Mouse (Mus musculus) cerebellum, adult 18-20 months (tissue): ENCODE measurements around the gene Rhot2.

Experiments
- DNase-seq, 2 experiments: peaks; one replicate each; pipeline ENCODE4 v3.0.0; 2021

Rhot2 gene

DNA sequence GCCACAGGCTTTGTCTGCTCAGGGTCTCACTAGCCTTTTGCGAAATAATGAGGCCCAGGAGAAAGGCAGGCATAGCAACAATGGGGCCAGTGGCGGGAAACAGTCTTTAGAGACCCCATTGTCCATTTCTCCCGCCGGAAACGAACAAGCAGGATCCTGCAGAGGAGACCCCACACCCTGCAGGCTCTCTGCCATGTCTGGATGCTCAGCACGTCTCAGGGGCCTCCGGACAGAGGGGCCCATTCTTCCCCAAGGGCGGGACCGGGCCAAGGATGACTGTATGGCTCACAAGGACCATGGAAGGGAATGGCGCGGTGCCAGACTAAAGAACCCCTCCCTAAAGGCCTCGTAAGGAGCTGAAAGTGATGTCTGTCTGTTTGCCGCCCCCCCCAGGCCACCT is 50.5 kb downstream of the Rhot2 start:
- DNase-seq: peak; percentile 22 to 27

DNA sequence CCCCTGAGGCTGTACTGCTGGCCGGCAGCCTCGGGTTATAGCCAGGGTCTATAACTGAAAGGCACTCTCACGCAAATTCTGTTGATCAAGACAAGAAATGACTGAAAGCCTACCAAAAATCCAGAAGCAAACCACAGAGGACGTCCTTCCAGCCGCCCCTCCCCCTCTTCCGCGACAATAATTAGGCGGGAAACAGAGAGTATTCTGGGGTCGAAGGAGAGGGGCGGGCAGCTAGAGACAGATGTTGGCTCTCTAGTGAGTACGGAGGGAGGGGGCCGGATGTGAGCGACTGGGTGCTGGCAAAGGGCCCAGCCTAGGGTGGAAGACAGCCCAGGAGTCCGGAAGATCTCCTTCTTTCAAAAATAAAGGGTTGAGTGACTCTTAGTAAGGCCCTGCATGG is 52.0 kb downstream of the Rhot2 start, which contains the start of gene Fam173a:
TSS of gene Fam173a (minus strand) at position 287 of the 400 bp plus-strand sequence.
- DNase-seq: peak in 1 of 2 experiments; percentile 62

DNA sequence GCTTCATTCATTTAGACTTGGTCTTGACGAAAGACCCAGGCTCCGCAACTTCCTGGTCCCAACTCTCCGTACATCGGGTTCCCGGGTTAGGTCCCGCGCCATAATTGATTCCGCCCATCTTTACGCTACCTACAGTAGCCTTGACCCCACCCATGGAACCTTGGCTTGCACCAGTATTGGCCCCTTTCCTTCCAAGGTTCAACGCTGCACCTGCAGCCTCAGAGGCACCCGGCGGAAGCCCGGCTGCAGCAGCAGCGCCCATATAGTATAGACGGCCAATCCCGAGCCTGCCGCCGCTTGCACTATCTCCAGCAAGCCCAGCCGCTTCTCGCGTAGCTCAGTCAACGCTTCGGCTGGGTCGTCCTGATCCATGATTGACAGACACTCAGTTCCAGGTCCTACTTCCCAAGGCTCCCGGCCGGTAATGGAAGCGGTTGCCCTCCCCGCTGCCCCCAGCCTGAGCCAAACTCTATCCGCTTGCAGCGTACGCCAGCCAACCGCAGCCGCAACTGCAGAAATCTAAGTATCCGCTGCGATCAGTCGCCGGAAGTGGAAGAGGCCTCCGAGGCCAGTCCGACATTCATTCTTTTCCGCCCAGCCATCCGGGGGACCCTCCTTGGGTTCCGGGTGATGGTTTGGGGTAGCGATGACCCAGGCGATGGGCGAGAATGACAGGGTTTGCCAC is 52.7 kb downstream of the Rhot2 start:
- DNase-seq: peak; percentile 79 to 90

DNA sequence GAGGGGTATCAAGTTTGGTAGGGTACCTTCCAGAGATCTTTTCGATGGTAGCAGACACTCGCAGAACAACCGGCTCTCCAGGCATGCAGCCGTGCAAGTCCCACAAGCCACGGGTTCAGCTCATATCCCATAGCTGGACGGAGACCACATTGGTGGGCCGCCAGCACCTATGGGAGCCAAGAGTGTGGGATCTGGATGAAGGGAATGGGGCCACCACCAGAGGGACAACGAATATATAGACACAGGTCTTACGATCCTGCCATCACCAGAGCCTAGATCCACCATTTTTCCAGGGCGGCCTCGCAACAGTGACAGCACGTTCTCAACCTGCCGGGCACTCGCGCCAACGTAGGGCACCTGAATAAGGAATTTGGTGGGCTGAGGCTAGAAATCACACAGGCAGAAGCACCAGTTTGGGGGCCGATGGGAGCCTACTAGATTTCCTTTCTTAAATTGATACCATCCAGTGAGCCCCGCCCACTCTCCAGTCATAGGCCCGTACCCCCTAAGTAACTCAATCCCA is 53.3 kb downstream of the Rhot2 start:
- peak in 1 of 2 experiments; percentile 28 for DNase-seq
